Mouse (Mus musculus) thymus, adult 2 months (tissue): ENCODE results near the gene Rcan2.

Experiments
- CTCF ChIP-seq: fragments of 200-500 bp; IDR thresholded peaks from 2 replicates; pipeline ENCODE4 v1.5.1; 2012; ENCODE audit warnings: mild to moderate bottlenecking, control low read depth, low read length, moderate library complexity, borderline replicate concordance; ENCODE audit not compliant: control insufficient read depth, poor library complexity, insufficient read depth; ENCODE audit errors: extremely low read depth
- POLR2A ChIP-seq: fragments of 200-500 bp; IDR thresholded peaks from 2 replicates; pipeline ENCODE4 v1.6.1; 2012; ENCODE audit warnings: mild to moderate bottlenecking, low read length, control low read depth, moderate library complexity; ENCODE audit not compliant: control insufficient read depth, poor library complexity, insufficient read depth; ENCODE audit errors: extremely low read depth

- TF ChIP-seq CTCF (no peak), POLR2A (no peak)
Measured at GRCm38 (mm10) chr17:44013756-44014510, 212.8 kb downstream of the Rcan2 start.
